Mouse (Mus musculus) embryonic facial prominence, embryonic 14.5 days (tissue): ENCODE measurements around the gene Nr1h5. TPM values are rescaled to one million over a fixed set of nuclear protein-coding genes. Genes with fewer than 3 reads are reported as not detected.

Source experiments
- ATAC-seq: fragments of 200-750 bp; cut with Nextera tagmentation; 2 replicates; pipeline ENCODE4 v1.8.0; 2017; ENCODE audit warnings: low read depth, moderate number of reproducible peaks, moderate TSS enrichment
- DNase-seq: peaks from one replicate; pipeline ENCODE4 v3.0.0-alpha.2; 2015; ENCODE audit warnings: low spot score
- H3K27ac ChIP-seq: fragments of 300-500 bp; sonication (generic); replicated peaks from 2 replicates; pipeline ENCODE4 v1.5.1; 2014; ENCODE audit warnings: low read depth, mild to moderate bottlenecking, low read length, moderate library complexity
- H3K27me3 ChIP-seq: fragments of 300-500 bp; sonication (generic); replicated peaks from 2 replicates; pipeline ENCODE4 v1.6.1; 2014; ENCODE audit warnings: low read length; ENCODE audit not compliant: control insufficient read depth, insufficient read depth
- H3K36me3 ChIP-seq: fragments of 300-500 bp; sonication (generic); 2 replicates; pipeline ENCODE4 v1.6.1; 2014; ENCODE audit warnings: low read length, mixed read lengths; ENCODE audit not compliant: control insufficient read depth, insufficient read depth
- H3K4me1 ChIP-seq: fragments of 300-500 bp; sonication (generic); 2 replicates; pipeline ENCODE4 v1.6.1; 2014; ENCODE audit warnings: antibody characterized with exemption, low read length; ENCODE audit not compliant: control insufficient read depth, insufficient read depth
- H3K4me2 ChIP-seq: fragments of 300-500 bp; sonication (generic); 2 replicates; pipeline ENCODE4 v1.6.1; 2014; ENCODE audit warnings: low read depth, mild to moderate bottlenecking, low read length, moderate library complexity, mixed read lengths
- H3K4me3 ChIP-seq: fragments of 300-500 bp; sonication (generic); 2 replicates; pipeline ENCODE4 v1.5.1; 2014; ENCODE audit warnings: low read depth, mild to moderate bottlenecking, low read length
- H3K9ac ChIP-seq: fragments of 300-500 bp; sonication (generic); 2 replicates; pipeline ENCODE4 v1.6.1; 2014; ENCODE audit warnings: low read depth, mild to moderate bottlenecking, low read length, moderate library complexity, mixed read lengths
- H3K9me3 ChIP-seq: fragments of 300-500 bp; sonication (generic); 2 replicates; pipeline ENCODE4 v1.6.1; 2016; ENCODE audit warnings: low read length; ENCODE audit not compliant: control insufficient read depth
- WGBS: fragments of 180-500 bp; shearing (Covaris S2); extraction: QIAGEN DNeasy Blood & Tissue Kit; methylation state at CpG from one replicate; pipeline ENCODE4 v1.1.7; 2014; 5-methylcytosine and 5-hydroxymethylcytosine counted together
- polyA plus RNA-seq: library from polyadenylated mRNA; unstranded; fragments of >200 nt; fragmentation: Nextera tagmentation; extraction: Ambion mirVana; gene quantifications from 2 replicates; pipeline ENCODE4 v1.2.1, GENCODE M21; 2014

The Nr1h5 gene
- polyA plus RNA-seq, 1 experiment from 2014 or later = 0.06 TPM

- ATAC-seq (no peak), DNase-seq (no peak)
- Histone ChIP-seq H3K27ac (no peak overlapping the region), H3K27me3 (no peaks in the 10 kb centered on the region), H3K4me1 (no peaks in the 10 kb centered on the region), H3K36me3 (no peaks in the 10 kb centered on the region), H3K9me3 (no peaks in the 10 kb centered on the region), H3K4me3 (no peak overlapping the region), H3K9ac (no peak overlapping the region), H3K4me2 (no peak overlapping the region)
- WGBS = 84% methylated on average over 3 of the region's 3 CpGs
Measured at GRCm38 (mm10) chr3:102946312-102946711, 17.6 kb downstream of the Nr1h5 start.

- H3K9ac ChIP-seq = no peak overlapping the region
- no peak for DNase-seq
- no peaks in the 10 kb centered on the region for H3K27me3 ChIP-seq
- H3K36me3 ChIP-seq = no peaks in the 10 kb centered on the region
- 93% methylated on average over 1 of the region's 1 CpGs for WGBS
- ATAC-seq = no peak
- 0 out of 2 replicates have a peak, but pooled peaks cover 6% of the 10 kb centered on the region for H3K9me3 ChIP-seq
- no peak overlapping the region for H3K4me2 ChIP-seq
- no peaks in the 10 kb centered on the region for H3K4me1 ChIP-seq
- no peak overlapping the region for H3K4me3 ChIP-seq
- no peak overlapping the region for H3K27ac ChIP-seq
Measured at GRCm38 (mm10) chr3:102938100-102938499, 25.8 kb downstream of the Nr1h5 start.

GRCm38 (mm10) chr3:102935451-102936354, 28.2 kb downstream of the Nr1h5 start, which contains the start of gene Sycp1:
TSS of gene Sycp1 (minus strand) at chr3:102936100.
- Histone ChIP-seq H3K27me3 (no peaks in the 10 kb centered on the region), H3K9ac (no peak within 1 kb of the TSS), H3K9me3 (0 out of 2 replicates have a peak, but pooled peaks cover 6% of the 10 kb centered on the region), H3K36me3 (no peaks in the 10 kb centered on the region), H3K4me2 (no peak within 1 kb of the TSS), H3K4me3 (no peak within 1 kb of the TSS), H3K27ac (no peak within 1 kb of the TSS), H3K4me1 (no peaks in the 10 kb centered on the region)
- 94% methylated on average over 64 of the region's 78 CpGs for WGBS
- ATAC-seq (no peak), DNase-seq (no peak)

- Histone ChIP-seq H3K9ac (no peak overlapping the region), H3K4me3 (no peak overlapping the region), H3K9me3 (no peaks in the 10 kb centered on the region), H3K27ac (no peak overlapping the region), H3K4me2 (no peak overlapping the region), H3K4me1 (no peaks in the 10 kb centered on the region), H3K27me3 (no peaks in the 10 kb centered on the region), H3K36me3 (no peaks in the 10 kb centered on the region)
- no peak for ATAC-seq
- WGBS = 93% methylated on average over 1 of the region's 1 CpGs
- no peak for DNase-seq
Measured at GRCm38 (mm10) chr3:102899136-102899535, 64.8 kb downstream of the Nr1h5 start.

Other genes starting within 250 kb of the Nr1h5 start
- gene Tspan2, start 229.6 kb downstream of the Nr1h5 start, polyA plus RNA-seq = 8.4 and 10.1 TPM in 2 replicates
- 1.9 and 4.3 TPM in 2 replicates for gene Tshb, start 181.4 kb downstream of the Nr1h5 start, polyA plus RNA-seq
- gene Sycp1, start 28.0 kb downstream of the Nr1h5 start, polyA plus RNA-seq = not detected in 2 replicates
- 59.4 and 61.8 TPM in 2 replicates for gene Sike1, start 31.6 kb upstream of the Nr1h5 start, polyA plus RNA-seq
- 335 and 377 TPM in 2 replicates for gene Csde1, start 56.3 kb upstream of the Nr1h5 start, polyA plus RNA-seq
- 94.2 and 103 TPM in 2 replicates for gene Nras, start 94.2 kb upstream of the Nr1h5 start, polyA plus RNA-seq
- gene Ampd1, start 109.9 kb upstream of the Nr1h5 start, polyA plus RNA-seq = 14.4 and 23.9 TPM in 2 replicates
- 7.6 and 8.5 TPM in 2 replicates for gene Dennd2c, start 138.5 kb upstream of the Nr1h5 start, polyA plus RNA-seq
- gene Bcas2, start 207.5 kb upstream of the Nr1h5 start, polyA plus RNA-seq = 143 and 163 TPM in 2 replicates